Mouse (Mus musculus): ENCODE measurements around the gene Cabp2.
"Not testable (repeated sequence)": the region's sequence is repeated elsewhere in the genome, so short reads cannot be mapped to it uniquely, and the experiment has no call there.

DNA sequence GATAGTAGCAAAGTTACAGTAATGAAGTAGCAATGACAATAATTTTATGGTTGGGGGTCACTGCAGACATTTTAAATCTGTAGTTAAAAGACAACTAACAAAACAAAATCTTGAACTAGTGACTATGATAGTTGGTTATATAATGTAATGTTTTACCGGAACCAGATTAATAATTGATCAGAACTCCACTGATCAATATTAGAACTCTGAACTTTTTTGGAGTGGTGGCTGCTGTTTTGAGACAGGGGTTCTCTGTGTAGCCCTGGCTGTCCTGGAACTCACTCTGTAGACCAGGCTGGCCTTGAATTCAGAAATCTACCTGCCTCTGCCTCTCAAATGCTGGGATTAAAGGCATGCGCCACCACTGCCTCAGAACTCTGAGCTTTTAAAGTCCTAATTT lies 13.1 kb upstream of the Cabp2 start:
- TF ChIP-seq POLR2A (IDR thresholded peaks at IDR 0.05; ENCODE audit: borderline replicate concordance, low read depth, low read length); CTCF (IDR thresholded peaks at IDR 0.05; ENCODE audit: low read depth, low read length): not testable (repeated sequence)
